Mouse (Mus musculus) C2C12 (cell line): ENCODE results near the gene Tcn2. TPM values are rescaled to one million over a fixed set of nuclear protein-coding genes. Genes with fewer than 3 reads are reported as not detected.
A peak's percentile ranks its signal among the peaks of the same experiment; 100 is the strongest.

Experiments used
- H3K27me3 ChIP-seq: one replicate; pipeline ENCODE4 v1.6.1; 2011; ENCODE audit not compliant: control insufficient read depth, insufficient read depth, insufficient read length
- H3K36me3 ChIP-seq: one replicate; pipeline ENCODE4 v1.6.1; 2011; ENCODE audit not compliant: control insufficient read depth, insufficient read depth
- H3K4me3 ChIP-seq: one replicate; pipeline ENCODE4 v1.5.1; 2011; ENCODE audit warnings: mild to moderate bottlenecking, control low read depth; ENCODE audit not compliant: poor library complexity, insufficient read depth, severe bottlenecking
- H3K79me2 ChIP-seq: one replicate; pipeline ENCODE4 v1.6.1; 2011; ENCODE audit not compliant: control insufficient read depth, insufficient read depth
- H3K79me3 ChIP-seq: one replicate; pipeline ENCODE4 v1.6.1; 2011; ENCODE audit warnings: low read depth, control low read depth
- H3ac ChIP-seq: one replicate; pipeline ENCODE3; 2011; ENCODE audit warnings: low read depth; ENCODE audit not compliant: control insufficient read depth, insufficient read length
- CEBPB ChIP-seq: IDR thresholded peaks from one replicate; pipeline ENCODE4 v1.6.1; 2011; ENCODE audit warnings: low read depth, mild to moderate bottlenecking, control low read depth, moderate library complexity
- CTCF ChIP-seq: IDR thresholded peaks from one replicate; pipeline ENCODE4 v1.5.1; 2011; ENCODE audit not compliant: control insufficient read depth, insufficient read depth, insufficient read length
- FOSL1 ChIP-seq: IDR thresholded peaks from one replicate; pipeline ENCODE4 v1.8.0; 2011; ENCODE audit warnings: mild to moderate bottlenecking, low read length; ENCODE audit not compliant: poor library complexity, insufficient read depth, severe bottlenecking
- MAX ChIP-seq: IDR thresholded peaks from one replicate; pipeline ENCODE4 v1.6.1; 2011; ENCODE audit warnings: mild to moderate bottlenecking, control low read depth
- MYOD1 ChIP-seq: IDR thresholded peaks from one replicate; pipeline ENCODE4 v1.6.1; 2011; ENCODE audit warnings: low read depth; ENCODE audit not compliant: control insufficient read depth, insufficient read length
- MYOG ChIP-seq: IDR thresholded peaks from one replicate; pipeline ENCODE4 v1.6.1; 2011; ENCODE audit not compliant: control insufficient read depth, insufficient read length; ENCODE audit errors: extremely low read depth
- USF1 ChIP-seq: IDR thresholded peaks from one replicate; pipeline ENCODE4 v1.6.1; 2011; ENCODE audit warnings: low read depth, mild to moderate bottlenecking, control low read depth, moderate library complexity
- polyA plus RNA-seq: library from polyadenylated mRNA; unstranded; fragments of >200 nt; fragmentation: generic; extraction: Trizol; gene quantifications from one replicate; pipeline ENCODE4 v1.2.1, GENCODE M21; 2012; ENCODE audit warnings: missing spikeins

Tcn2 gene
- polyA plus RNA-seq, 1 experiment: 3.4 TPM

- Histone ChIP-seq H3K36me3 (peaks cover 88% of the 10 kb centered on the region), H3ac (no peak overlapping the region), H3K4me3 (no peak overlapping the region), H3K79me3 (peaks cover 29% of the 10 kb centered on the region), H3K27me3 (no peaks in the 10 kb centered on the region), H3K79me2 (peaks cover 38% of the 10 kb centered on the region)
- TF ChIP-seq MAX (no peak), CEBPB (no peak), MYOG (no peak)
These were observed 38.4 kb upstream of the Tcn2 start for GRCm38 (mm10) chr11:3970361-3970760.

DNA sequence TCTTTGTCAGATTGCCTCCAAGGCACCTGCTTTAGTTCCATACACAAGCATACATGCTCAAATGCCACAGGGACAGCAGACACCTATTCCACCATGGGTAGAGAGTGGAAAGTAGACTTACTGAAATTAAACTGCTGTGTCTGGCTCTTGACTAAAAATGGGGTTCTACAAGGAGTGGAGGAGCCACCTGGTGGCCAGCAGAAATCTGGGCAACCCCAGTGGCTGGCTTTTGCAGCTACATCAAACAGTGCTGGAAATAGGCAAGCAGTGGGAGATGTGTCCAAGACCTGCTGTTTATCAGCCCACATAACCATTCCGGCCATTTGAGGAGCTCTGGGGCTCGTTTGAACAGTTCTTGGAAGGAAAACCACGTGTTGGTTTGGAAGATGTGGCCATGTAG, 37.9 kb upstream of the Tcn2 start:
- Histone ChIP-seq H3ac (no peak overlapping the region), H3K36me3 (peaks cover 83% of the 10 kb centered on the region), H3K79me3 (peaks cover 34% of the 10 kb centered on the region), H3K27me3 (no peaks in the 10 kb centered on the region), H3K79me2 (peaks cover 43% of the 10 kb centered on the region), H3K4me3 (no peak overlapping the region)
- TF ChIP-seq MAX: no peak
- no peak for TF ChIP-seq CEBPB
- TF ChIP-seq CTCF: no peak
- TF ChIP-seq USF1: no peak
- no peak for TF ChIP-seq MYOG
- TF ChIP-seq FOSL1: no peak
- TF ChIP-seq MYOD1: no peak

DNA sequence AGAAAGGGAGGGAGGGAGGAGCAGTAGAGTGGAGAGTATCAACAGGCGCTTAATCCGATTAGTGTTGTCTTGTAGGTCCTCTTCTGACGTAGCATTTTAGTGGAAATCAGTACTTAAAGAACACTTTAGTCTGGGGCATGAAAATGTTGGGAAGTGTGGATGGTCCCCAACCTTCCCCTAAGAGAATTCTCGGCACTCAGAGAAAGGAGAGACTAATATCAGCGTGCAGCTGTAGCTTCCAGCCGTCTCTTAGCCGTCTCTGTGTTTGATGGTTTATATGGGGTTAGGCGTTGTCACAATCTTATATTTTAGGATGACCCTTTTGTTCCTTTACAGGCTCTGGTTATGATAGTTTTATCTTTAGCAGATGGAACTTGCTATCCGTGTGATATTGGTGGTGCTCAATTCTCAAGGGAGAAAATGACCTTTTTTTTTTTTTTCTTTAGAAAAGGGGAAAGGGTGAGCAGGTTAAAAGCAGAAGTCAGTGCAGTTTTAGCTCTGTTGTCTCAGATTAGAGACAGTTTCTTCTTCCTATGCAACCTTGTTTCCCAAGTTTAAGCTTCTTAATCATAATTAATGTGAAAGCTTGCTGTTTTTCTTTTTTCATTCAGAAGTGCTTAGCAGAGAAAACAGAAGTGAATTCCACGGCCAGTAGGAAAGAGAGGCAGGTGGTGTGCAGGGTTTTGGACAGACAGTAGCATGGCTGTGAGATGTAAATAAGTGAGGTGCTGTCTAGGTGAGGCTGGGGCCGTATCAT, 32.6 kb upstream of the Tcn2 start:
- Histone ChIP-seq H3K79me3 (peaks cover 45% of the 10 kb centered on the region), H3K27me3 (no peaks in the 10 kb centered on the region), H3K36me3 (peaks cover 30% of the 10 kb centered on the region), H3ac (peak overlapping the region; percentile 71), H3K4me3 (peak overlapping the region; percentile 95), H3K79me2 (peaks cover 52% of the 10 kb centered on the region)
- TF ChIP-seq USF1: no peak

GRCm38 (mm10) chr11:3963610-3964415, 31.9 kb upstream of the Tcn2 start, which contains the start of gene Pes1:
TSS of gene Pes1 (plus strand) at chr11:3963975.
- peak within 1 kb of the TSS; percentile 71 for H3ac ChIP-seq
- peaks cover 45% of the 10 kb centered on the region for H3K79me3 ChIP-seq
- peaks cover 23% of the 10 kb centered on the region for H3K36me3 ChIP-seq
- H3K4me3 ChIP-seq: peak within 1 kb of the TSS; percentile 95
- no peak for TF ChIP-seq MYOG
- peak; percentile 100 for TF ChIP-seq MAX
- TF ChIP-seq USF1: peak; percentile 90
- H3K79me2 ChIP-seq: peaks cover 50% of the 10 kb centered on the region
- H3K27me3 ChIP-seq: no peaks in the 10 kb centered on the region

DNA sequence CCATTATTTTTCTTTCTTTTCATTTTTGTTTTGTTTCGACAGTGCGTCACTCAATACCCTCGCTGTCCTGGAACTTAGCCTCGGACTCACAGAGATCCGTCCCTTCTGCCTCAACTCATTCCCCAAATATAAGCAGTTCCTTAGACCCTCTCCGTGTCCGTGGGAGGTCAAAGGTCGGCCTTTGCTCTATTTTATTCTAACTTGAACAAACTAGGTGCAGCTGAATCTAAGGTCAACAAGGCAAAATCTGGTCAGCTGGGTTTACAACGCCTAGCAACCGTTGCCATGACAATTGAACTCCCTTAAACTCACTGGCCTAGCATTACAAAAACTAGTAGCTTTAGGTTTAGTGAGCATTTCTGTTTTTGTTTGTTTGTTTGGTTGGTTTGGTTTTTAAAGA, 31.2 kb upstream of the Tcn2 start:
- TF ChIP-seq USF1 (no peak), MYOD1 (no peak), CTCF (no peak), MYOG (no peak), CEBPB (no peak), FOSL1 (no peak), MAX (no peak)
- H3K27me3 ChIP-seq: no peaks in the 10 kb centered on the region
- H3K79me3 ChIP-seq: peaks cover 42% of the 10 kb centered on the region
- peak overlapping the region; percentile 47 for H3ac ChIP-seq
- peaks cover 16% of the 10 kb centered on the region for H3K36me3 ChIP-seq
- H3K79me2 ChIP-seq: peaks cover 45% of the 10 kb centered on the region
- H3K4me3 ChIP-seq: no peak overlapping the region

- peaks cover 9% of the 10 kb centered on the region for H3K36me3 ChIP-seq
- H3ac ChIP-seq: no peak overlapping the region
- peaks cover 31% of the 10 kb centered on the region for H3K79me2 ChIP-seq
- H3K27me3 ChIP-seq: peaks cover 8% of the 10 kb centered on the region
- H3K4me3 ChIP-seq: no peak overlapping the region
- H3K79me3 ChIP-seq: peaks cover 30% of the 10 kb centered on the region
- TF ChIP-seq CEBPB (no peak), MAX (no peak), FOSL1 (no peak), CTCF (no peak), USF1 (no peak)
These were observed 29.8 kb upstream of the Tcn2 start for GRCm38 (mm10) chr11:3961761-3962160.
